Mouse (Mus musculus) kidney, adult 2 months (tissue): Measurements from ENCODE around the gene Mtch1.

Experiments
- CTCF ChIP-seq: fragments of 200-500 bp; conservative IDR thresholded peaks from 2 replicates; pipeline ENCODE4 v1.5.1; 2011; ENCODE audit warnings: low read depth, mild to moderate bottlenecking, control low read depth, low read length, moderate library complexity, mixed read lengths; ENCODE audit not compliant: insufficient read depth, insufficient read length
- POLR2A ChIP-seq: fragments of 200-500 bp; IDR thresholded peaks from one replicate; pipeline ENCODE4 v1.6.1; 2011; ENCODE audit warnings: low read depth, low read length, control low read depth

GRCm38 (mm10) chr17:29355461-29355840 lies 7.7 kb upstream of the Mtch1 start:
- no peak for TF ChIP-seq CTCF
- no peak for TF ChIP-seq POLR2A
